Mouse (Mus musculus): Measurements from ENCODE around the gene Tecta.

Tecta gene

DNA sequence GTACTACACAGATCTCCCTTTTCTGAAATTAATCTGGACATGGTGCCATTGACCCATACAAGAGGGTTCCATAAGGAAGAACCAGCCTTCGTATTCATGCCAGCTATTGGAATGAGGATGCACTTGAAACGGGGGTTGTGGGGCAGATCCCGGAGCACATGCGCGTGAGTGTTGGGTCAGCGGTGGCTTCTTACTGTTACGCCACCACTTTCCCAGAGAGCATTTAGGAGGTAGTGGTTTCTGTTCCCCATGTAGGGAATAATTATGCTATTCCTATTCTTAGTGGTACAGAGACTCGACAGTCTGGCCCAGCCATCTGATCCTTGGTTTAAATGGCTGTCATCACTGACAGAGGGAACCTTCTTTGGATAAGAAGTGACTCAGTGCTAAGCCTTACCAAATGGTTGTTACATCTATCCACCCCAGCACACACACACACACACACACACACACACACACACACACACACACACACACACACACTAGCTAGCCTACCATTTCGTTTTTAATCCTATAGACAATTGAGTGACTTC, 81.2 kb downstream of the Tecta start:
- WGBS = 63% methylated on average over 9 of the region's 9 CpGs

DNA sequence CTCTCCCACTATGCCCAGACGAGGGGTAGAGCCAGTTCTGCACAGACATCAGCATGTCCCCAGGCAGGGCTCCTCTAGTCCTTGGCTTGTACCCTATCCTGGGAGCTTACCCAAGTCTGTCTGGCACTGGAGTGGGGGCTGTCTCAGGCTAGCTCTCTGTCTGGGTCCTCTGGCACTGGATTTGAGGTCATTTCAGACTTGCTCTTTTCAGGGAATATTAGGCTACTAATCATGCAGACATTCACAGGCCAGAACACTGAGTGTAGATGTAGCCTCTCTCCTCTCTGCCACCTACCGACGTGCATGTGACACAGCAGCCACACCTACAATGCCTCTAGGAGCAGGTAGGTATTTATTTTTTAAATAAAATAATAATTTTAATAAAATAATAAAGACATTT, 82.4 kb downstream of the Tecta start:
- 49% methylated on average over 3 of the region's 3 CpGs for WGBS

DNA sequence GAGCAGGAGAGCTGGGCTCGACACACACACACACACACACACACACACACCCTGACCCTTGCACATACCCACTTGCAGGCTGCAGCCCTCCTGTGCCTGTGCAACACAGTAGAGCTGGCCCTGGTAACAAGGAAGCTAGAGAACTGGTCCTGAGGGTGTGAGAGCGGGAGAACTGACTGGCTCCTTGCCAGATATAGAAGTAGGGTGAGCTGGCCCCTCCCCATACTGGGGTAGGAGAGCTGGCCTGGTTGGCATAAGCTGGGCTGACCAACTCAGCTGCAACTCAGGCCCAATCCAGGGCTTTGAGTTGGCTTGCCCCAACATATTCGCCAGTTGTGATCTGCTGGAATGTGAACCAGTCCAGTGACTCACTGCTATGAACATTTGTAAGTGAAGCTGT, 83.9 kb downstream of the Tecta start:
- 81% methylated on average over 3 of the region's 3 CpGs for WGBS

DNA sequence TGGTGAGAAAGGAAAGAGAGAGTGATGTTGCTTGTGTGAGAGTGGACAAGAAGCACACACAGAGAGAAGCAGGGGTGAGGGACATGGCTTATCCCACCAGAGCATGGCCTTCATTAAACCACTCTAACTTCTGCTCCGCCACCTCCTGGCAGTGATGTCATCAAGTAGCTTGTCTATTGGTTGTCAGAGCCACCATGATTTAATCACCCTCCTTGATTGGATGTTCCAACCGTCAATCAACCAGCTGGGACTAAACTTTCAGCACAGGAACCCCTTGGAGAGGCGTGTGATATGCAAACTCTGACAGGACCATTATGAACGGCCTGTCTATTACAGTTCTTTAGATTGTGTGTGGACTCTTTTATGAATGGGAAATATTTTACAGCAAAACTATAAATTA, 84.8 kb downstream of the Tecta start:
- WGBS = 88% methylated on average over 4 of the region's 4 CpGs

DNA sequence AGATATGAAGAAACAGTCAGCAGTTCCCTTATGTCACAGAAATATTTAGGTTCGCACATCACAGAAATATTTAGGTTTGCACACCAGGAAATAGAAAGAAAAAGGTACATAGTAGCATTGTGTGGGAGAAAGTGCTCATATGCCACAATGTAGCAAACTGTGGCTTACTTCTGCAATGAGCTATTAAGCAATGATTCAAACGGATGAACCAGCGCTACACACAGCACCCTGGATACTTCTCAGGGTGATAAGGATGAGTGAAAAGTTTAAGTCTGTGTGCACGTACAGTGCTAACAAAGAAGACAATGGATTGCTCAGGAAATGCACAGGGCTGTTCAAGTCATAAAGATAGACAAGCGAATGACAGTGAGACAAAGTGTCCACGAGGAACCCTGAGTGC, 85.3 kb downstream of the Tecta start:
- 70% methylated on average over 6 of the region's 6 CpGs for WGBS

DNA sequence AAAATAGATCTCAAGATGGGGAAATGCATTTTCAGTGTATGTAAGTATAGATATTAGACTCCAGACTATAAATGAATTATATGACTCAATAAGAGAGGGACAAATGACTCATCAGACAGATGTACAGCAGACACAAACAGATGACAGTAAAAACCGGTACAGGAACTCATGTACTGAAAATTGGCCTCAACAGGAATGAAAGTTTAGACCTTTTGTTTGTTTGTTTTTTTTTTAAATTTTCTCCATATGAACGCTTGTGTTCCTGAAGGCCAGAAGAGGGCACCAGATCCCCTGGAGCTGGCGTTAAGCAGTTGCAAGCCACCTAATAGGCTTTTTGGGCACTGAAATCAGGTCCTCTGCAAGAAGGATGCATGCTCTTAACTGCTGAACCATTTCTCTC, 85.9 kb downstream of the Tecta start:
- WGBS = 5% methylated on average over 3 of the region's 3 CpGs

DNA sequence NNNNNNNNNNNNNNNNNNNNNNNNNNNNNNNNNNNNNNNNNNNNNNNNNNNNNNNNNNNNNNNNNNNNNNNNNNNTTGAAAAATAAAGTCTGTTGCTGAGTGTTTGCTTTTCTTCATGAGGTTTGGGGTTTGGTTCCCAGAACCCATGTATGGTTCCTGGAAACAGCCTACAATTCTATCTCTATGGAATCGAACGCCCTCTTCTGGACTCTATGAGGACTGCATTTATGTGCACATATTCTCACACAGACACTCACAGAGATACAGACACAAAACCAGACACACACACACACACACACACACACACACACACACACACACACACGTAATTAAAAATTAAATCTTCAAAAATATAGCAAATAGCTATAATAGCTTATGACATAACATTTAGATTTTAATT, 88.4 kb downstream of the Tecta start:
- WGBS = 92% methylated on average over 3 of the region's 3 CpGs

DNA sequence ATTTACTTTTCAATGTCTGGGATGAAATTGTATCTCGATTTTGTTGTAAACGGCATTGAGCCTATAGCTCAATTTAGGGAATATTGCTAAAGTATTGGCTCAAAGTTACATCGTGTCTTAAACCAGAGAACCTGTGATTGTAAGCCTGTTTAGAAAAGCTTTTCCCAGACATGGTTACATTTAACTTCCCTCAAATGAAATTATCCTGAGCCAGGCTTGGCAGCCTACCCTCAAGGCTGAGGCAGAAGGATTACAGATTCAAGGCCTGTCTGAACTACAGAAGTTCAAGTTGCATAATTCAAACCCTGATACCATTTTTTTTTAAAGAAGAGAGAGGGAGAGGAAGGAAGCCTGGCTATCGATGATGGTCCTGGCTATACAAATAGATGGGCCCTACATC, 95.8 kb downstream of the Tecta start:
- WGBS = 79% methylated on average over 4 of the region's 4 CpGs

DNA sequence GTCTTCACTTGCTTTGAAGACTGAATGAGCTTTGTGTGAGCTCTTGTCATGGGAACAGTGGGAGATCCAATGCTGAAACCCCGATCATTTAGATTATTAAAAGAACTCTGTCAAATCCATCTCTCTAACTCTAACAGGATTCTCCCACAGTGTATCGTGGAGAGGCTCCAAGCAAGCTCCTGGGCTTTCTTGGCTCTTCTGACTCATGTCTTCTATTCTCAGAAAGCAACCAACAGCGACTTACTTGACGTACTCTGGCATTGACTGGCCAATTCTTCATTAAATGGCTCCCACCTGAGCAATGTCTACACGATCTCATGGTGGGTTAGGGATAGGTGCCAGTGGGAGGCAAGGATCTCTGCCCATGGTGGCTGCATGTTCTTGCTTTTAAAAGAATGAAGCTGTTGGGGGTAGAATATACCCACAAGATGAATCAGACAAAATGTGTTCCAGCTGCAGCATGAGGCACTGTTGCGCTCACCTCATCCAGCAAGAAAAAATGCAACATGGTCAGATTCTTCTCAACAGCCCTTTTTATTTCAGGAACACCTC, 98.6 kb downstream of the Tecta start:
- WGBS = 52% methylated on average over 6 of the region's 6 CpGs

DNA sequence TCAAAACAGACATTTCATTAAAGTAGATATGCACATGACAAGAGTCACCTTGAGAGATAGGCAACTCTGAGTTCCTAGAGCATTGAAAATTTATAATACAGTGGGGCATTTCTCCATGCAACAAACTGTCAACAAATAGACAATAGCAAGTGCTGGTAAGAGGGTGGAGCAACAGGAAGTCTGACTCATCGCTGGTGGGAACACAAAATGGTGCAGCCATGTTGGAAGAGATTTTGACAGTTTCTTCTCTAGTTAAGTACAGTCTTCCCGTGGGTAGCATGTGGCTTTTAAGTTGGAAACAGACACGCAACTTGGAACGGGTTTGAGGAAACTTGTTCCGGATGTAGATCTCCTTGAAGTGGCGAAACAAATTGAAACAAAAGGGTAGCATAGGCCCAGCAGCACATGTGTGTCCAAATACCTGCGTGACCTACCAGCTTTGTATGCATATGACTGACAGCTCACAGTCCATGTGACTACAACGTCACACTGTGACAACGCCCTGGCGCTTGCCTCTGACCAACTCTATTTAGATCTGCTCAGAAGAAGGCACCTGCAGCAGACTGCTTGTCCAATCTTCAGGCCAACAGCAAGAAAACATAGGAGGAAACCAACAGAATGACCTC, 103.3 kb downstream of the Tecta start:
- 90% methylated on average over 10 of the region's 10 CpGs for WGBS

DNA sequence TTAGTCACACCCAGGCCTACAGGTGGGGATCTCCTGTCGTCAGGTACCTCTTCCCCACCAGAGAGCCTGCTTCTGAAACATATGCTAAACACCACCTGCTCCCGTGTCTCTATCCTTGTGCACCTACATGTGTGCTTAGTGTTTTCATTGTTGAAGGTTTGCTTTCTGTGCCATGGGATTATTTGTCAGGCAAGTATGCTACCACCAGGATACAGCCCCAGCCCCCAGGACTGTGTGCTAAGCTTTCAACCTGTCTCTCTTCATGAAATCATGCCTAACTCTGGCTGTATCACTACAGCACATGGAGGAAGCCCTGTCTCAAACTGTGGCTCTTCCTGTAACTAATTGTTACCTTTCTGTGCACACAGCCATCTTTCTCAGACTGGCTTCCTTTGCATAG, 105.6 kb downstream of the Tecta start:
- WGBS = 78% methylated on average over 2 of the region's 2 CpGs

DNA sequence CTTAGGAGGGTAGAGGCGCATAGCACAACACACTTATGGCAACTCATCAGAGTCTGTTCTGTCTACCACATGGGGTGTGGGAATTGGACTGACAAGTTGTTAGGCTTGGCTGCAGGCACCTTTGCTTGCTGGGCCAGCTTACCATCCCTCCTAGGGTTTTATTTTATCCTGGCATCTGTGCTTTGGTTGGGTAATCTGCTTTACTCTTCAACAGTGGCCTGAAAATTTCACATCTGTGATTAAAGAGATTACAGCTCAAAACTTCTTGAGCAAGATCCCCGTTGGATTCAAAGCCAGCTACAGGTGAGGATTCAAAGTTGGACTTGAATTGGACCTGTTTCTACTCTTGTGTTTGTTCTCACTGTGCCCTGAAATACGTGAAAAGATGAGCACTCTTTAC, 106.1 kb downstream of the Tecta start:
- WGBS = 81% methylated on average over 3 of the region's 3 CpGs

DNA sequence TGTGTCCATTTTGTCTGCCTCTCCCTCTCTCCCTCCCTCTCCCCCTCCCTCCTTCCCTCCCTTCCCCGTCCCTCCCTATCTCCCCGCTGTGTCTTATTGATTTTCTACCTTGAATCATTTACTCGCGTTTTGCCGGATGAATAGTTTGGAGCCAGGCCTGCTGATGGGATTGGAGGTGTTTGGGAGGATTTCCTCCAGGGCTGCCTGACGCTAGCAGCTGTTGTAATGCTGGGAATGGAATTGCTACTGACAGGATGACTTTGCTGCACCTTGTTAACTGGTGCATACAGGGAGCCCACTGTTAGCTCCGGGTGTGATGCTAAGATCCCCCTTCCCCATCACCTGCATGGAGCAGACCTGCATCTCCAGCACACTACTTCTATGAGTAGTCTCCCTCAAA, 106.7 kb downstream of the Tecta start:
- 57% methylated on average over 7 of the region's 7 CpGs for WGBS

DNA sequence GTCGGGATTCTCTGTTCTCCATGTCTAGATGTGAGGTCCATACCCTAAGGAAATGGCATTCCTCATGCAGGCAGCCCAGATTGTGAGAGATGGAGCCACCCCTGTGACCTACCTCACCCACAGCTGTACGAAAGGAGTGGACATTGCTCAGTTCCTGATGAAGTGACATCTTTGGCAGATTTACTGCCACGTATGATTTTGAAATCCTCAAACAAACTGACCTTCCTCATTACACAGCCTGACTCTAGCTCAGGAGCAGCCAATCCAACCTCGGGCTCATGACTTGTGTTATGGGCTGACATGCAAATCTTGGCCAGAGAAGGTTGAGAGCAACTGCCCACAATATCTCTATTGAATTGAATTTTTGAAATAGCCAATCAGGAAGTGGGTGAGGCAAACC, 120.1 kb downstream of the Tecta start:
- 73% methylated on average over 4 of the region's 4 CpGs for WGBS
